Mouse (Mus musculus): ENCODE measurements around the gene Slc25a23.

Slc25a23 gene

GRCm38 (mm10) chr17:57059486-57059977 is at the start of gene Slc25a23:
TSS of gene Slc25a23 (minus strand) at chr17:57059863.
- DNase-seq (ENCODE audit: low spot score in 2 of 2) = peak; percentile 59 to 65

DNA sequence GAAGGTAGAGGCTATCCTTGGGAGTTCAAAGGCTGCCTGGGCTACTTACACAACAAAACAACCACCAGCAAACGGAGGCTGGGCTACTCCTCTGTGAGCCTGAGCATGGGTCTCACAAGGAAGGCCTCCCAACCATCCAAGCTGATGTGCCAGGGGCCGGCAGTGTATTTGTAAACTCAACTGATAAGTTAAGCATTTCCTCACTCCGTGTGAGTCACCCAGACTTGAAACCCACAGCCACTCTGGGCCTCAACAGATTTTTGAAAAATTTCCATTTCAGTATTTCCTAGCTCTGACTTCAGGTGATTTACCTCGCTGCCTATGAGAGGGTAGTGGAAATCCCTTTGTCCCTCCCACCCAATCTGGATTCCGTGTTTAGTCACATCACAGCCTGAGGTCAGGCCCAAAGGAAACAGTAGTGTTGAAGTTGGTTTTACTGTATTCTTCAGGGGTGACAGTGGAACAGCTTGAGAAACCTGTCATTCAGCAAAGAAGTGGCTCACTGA is 49.1 kb upstream of the Slc25a23 start:
- no peak for DNase-seq (ENCODE audit: low spot score in 2 of 2)

- DNase-seq (ENCODE audit: low spot score in 2 of 2) = no peak
Measured at GRCm38 (mm10) chr17:57108040-57108665, 48.5 kb upstream of the Slc25a23 start.

- no peak for DNase-seq (ENCODE audit: low spot score in 2 of 2)
Measured at GRCm38 (mm10) chr17:57107064-57107463, 47.4 kb upstream of the Slc25a23 start.

DNA sequence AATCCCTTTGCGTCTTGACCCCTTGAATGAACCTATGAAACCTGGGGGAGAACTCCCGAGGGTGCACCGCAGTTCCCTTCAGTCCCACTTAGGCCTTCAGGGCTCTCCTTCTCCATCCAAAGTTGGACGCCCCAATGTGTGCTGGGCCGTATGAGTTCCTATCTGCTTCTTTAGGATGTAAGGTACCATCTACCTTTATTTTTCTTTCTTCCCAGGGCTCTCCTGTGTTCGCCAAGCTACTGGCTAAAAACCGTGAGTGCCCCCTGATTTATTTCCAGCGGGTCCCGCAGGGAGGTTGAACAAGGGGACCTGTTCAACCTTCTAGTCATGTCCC is 46.3 kb upstream of the Slc25a23 start:
- DNase-seq (ENCODE audit: low spot score in 2 of 2) = no peak

DNA sequence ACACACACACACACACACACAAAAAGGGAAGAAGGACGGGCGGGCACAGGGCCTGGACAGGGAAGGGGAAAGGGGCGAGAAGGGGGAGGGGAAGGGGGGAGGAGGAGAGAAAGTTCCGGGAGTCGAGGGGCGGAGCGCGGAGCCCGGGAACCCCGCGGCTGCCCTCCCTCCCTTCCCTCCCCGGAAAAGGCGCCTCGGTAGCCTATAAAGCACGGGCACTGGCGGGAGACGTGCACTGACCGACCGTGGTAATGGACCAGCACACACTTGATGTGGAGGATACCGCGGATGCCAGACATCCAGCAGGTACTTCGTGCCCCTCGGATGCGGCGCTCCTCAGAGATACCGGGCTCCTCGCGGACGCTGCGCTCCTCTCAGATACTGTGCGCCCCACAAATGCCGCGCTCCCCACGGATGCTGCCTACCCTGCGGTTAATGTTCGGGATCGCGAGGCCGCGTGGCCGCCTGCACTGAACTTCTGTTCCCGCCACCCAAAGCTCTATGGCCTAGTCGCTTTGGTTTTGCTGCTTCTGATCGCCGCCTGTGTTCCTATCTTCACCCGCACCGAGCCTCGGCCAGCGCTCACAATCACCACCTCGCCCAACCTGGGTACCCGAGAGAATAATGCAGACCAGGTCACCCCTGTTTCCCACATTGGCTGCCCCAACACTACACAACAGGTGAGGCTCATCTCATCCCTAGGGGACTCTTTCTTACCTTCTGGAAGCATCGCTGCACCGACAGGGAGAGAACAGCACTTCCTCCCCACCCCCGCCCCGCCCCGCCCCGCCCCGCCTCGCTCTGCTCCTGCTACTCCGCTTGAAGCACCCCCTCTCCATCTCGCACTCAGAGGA is 45.7 kb upstream of the Slc25a23 start, which contains the start of gene Tnfsf9:
Tnfsf9 (plus strand) TSS at position 145 of the 854 bp plus-strand sequence.
- DNase-seq (ENCODE audit: low spot score in 2 of 2) = no peak

DNA sequence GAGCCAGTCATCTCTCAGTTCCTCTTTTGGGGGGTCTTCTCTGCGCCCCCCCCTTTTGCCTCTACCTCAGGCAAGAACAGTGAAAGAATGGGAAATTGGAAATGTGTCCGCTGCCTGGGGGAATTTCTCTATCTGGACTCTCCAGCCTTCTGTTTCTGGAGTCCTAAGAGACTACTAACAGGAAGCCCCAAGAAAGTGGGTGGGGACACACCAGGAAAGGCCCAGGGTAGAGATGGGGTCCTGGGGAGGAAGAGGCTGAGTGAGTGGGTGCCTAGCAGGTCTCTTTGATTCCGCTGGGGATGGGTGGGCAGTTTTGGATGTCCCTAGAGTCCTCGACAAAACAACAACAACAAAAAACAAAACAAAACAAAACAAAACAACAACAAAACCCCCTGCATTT is 44.8 kb upstream of the Slc25a23 start:
- DNase-seq (ENCODE audit: low spot score in 2 of 2) = no peak

DNA sequence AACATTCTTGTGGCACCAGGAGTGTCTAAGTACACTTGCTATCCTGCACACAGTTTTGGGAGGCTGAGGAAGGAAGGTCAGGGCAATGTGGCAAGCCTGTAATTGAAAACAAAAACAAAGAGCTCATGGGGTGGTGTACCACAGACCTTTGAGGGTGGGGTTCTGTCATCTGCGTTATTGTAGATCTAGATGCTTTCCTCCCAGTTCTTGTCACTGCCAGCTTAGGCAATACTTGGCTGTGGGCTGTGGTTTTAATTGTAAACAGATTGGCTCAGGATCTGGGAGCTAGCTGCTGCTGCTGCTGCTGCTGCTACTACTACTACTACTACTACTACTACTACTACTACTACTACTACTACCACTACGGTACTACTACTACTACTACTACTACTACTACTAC is 42.6 kb upstream of the Slc25a23 start:
- DNase-seq (ENCODE audit: low spot score in 2 of 2) = no peak

DNA sequence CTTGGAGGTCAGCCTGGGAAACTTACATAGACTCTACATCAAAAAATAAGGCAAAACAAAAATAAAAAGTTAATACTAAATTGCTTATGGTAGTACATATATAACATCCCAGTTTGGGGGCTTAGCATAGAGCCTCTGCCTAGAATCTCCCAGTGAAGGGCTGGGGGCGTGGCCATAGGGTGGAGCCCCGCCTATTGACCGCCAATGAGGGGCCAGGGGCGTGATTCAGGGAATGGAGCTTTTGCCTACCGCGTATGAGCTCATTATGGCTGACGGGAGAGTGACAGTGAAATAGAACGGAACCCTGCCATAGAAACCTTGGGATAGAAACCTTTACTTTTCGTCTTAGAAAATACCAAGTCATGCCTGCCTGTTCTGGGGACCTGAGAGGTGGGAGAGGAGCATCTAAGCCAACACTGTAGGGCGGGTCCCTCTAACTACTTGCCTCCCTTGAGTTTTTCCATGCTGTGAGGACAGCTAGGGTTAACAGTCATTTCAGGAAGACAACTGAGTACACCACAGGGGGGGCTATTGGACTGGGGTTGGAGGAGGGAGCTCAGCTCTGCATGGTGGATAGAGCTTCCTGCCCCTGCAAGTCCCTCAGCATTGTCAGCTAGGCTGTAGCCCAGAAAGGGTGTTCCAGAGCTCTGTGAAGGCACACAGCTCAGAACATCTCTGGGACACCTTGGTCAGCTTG is 40.1 kb upstream of the Slc25a23 start:
- DNase-seq (ENCODE audit: low spot score in 2 of 2) = no peak

DNA sequence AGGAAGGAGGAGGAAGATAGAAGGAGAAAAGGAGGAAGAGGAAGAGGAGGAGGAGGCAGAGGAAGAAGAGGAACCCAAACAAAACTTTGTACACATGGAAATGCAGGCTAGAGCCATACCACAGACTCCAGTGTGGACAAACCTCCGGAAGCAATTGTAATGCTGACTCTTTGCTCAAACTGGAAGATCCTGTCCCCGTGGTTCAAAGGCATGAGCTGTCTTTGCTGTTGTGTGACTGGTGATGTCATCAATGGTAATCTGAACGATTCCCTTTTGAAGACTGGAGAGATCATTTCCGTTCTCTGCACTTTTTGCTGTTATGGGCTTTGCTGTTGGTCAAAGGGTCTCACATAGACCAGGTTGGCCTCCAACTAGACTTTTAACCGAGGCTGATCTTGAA is 38.7 kb upstream of the Slc25a23 start:
- DNase-seq (ENCODE audit: low spot score in 2 of 2) = no peak

- DNase-seq (ENCODE audit: low spot score in 2 of 2) = peak; percentile 53 to 81
Measured at GRCm38 (mm10) chr17:57096623-57096920, 36.9 kb upstream of the Slc25a23 start.

- no peak for DNase-seq (ENCODE audit: low spot score in 2 of 2)
Measured at GRCm38 (mm10) chr17:57095855-57096622, 36.4 kb upstream of the Slc25a23 start.

DNA sequence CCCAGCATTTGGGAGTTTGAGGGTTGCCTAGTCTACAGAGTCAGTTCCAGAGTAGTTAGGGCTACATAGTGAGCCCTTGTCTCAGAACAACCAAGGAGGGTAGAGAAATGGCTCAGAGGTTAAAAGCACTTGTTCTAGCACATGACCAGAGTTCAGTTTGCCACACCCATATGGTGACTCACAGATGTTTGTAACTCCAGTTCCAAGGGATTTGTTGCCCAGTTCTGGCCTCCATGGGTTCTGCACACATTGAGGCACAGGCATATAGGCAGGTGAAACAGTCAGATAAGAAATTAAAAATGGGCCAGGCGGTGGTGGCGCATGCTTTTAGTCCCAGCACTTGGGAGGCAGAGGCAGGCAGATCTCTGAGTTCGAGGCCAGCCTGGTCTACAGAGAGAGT is 34.6 kb upstream of the Slc25a23 start:
- no peak for DNase-seq (ENCODE audit: low spot score in 2 of 2)

DNA sequence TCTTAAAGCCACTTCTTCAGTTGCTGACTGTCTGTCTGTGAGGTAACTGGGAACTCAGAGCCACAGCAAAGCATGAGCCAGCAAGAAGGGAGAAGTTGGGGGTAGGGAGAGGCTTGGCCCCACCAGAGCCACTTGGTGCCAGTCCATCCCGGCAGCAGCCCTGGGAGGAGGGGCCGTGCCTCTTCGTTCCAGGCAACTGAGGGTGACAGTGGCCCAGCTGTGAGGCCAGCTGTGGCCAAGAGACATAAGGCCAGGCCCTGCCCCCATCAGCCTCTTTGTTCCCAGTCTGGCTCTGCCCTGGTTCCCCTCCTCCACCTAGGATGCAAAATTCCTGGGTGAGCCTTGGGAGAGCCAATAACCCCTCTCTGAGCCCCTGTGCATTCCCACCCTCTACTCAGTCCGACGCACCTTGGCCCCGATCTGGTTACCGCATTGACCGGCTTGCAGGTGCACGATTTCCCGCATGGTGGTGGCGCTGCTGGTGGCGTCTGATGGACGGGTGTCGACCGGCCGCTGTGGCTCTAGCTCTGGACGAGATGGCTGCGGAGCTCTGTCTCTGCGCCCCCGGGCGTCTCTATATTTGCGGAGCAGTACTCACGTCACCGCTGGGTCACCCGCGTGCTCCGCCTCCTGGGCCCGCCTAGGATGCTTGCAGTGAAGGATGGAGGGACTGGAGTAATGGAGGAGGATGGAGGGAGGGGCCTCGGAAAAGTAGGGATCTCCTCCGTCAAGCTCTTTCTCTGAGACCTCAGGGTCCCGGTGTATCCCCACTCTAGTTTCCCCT is 27.6 kb upstream of the Slc25a23 start, which contains the start of gene Tubb4a:
Tubb4a (minus strand) TSS at position 734 of the 784 bp plus-strand sequence.
- peak; percentile 78 to 82 for DNase-seq (ENCODE audit: low spot score in 2 of 2)

GRCm38 (mm10) chr17:57085970-57086757 is 26.5 kb upstream of the Slc25a23 start:
- DNase-seq (ENCODE audit: low spot score in 2 of 2) = no peak

DNA sequence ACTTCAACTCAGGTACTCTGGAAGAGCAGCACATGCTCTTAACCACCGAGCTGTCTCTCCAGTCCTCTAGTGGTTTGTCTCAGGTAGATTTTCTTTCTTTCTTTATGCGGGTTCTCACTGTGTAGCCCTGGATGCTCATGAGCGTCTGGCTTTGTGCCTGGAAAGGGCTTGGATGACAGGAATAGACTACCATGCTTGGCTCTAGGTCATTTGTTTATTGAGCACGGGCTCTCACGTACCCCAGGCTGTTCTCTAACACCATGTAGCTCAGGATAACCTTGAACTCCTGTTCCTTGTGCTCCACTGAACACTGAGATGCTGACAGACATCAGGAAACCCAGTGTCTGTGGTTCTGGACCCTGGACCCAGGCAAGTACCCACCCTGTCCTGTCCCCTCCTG is 22.8 kb upstream of the Slc25a23 start:
- no peak for DNase-seq (ENCODE audit: low spot score in 2 of 2)

DNA sequence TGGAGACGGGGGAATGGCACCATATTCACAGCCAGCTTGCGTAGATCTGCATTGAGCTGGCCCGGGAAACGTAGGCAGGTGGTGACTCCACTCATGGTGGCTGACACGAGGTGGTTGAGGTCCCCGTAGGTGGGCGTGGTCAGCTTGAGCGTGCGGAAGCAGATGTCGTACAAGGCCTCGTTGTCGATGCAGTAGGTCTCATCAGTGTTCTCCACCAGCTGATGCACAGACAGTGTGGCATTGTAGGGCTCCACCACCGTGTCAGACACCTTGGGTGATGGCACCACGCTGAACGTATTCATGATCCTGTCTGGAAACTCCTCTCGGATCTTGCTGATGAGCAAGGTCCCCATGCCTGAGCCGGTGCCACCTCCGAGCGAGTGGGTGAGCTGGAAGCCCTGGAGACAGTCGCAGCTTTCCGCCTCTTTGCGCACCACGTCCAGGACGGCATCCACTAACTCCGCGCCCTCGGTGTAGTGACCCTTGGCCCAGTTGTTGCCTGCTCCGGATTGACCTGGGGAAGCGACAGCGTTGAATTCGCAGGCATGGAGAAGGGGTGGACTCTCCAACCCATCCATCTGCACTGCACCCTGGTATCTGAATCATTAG is 21.7 kb upstream of the Slc25a23 start:
- no peak for DNase-seq (ENCODE audit: low spot score in 2 of 2)

GRCm38 (mm10) chr17:57079919-57080318 is 20.3 kb upstream of the Slc25a23 start:
- no peak for DNase-seq (ENCODE audit: low spot score in 2 of 2)

GRCm38 (mm10) chr17:57078336-57078735 is 18.7 kb upstream of the Slc25a23 start, which contains the start of gene Dennd1c:
TSS of gene Dennd1c (minus strand) at chr17:57078514.
- DNase-seq (ENCODE audit: low spot score in 2 of 2) = no peak
